Mouse (Mus musculus) ES-Bruce4 (cell line): Measurements from ENCODE around the gene Taf15. TPM values are rescaled to one million over a fixed set of nuclear protein-coding genes. Genes with fewer than 3 reads are reported as not detected.

ENCODE experiments used
- H3K27ac ChIP-seq: 2 replicates; pipeline ENCODE4 v1.5.1; 2012; ENCODE audit warnings: low read length, inconsistent platforms; ENCODE audit not compliant: insufficient read depth
- H3K27me3 ChIP-seq: 2 replicates; pipeline ENCODE4 v1.6.1; 2012; ENCODE audit warnings: mild to moderate bottlenecking, low read length, inconsistent platforms; ENCODE audit not compliant: control insufficient read depth, poor library complexity, insufficient read depth, severe bottlenecking
- H3K36me3 ChIP-seq: 2 replicates; pipeline ENCODE4 v1.6.1; 2012; ENCODE audit warnings: inconsistent platforms, mild to moderate bottlenecking, low read length, moderate library complexity; ENCODE audit not compliant: control insufficient read depth, poor library complexity, insufficient read depth, severe bottlenecking
- H3K4me1 ChIP-seq: one replicate; pipeline ENCODE4 v1.8.1; 2011; ENCODE audit warnings: low read length; ENCODE audit not compliant: control insufficient read depth, insufficient read depth
- H3K4me3 ChIP-seq: 2 replicates; pipeline ENCODE4 v1.5.1; 2011; ENCODE audit warnings: low read depth, mild to moderate bottlenecking, low read length
- H3K9ac ChIP-seq: 2 replicates; pipeline ENCODE4 v1.6.1; 2012; ENCODE audit warnings: low read depth, mild to moderate bottlenecking, inconsistent platforms; ENCODE audit not compliant: poor library complexity, severe bottlenecking
- H3K9me3 ChIP-seq: replicated peaks from 2 replicates; pipeline ENCODE4 v1.6.1; 2012; ENCODE audit warnings: mild to moderate bottlenecking, low read length, inconsistent platforms; ENCODE audit not compliant: control insufficient read depth, poor library complexity, insufficient read depth, severe bottlenecking
- CTCF ChIP-seq: IDR thresholded peaks from one replicate; pipeline ENCODE4 v1.8.1; 2011; ENCODE audit warnings: low read depth, low read length
- EP300 ChIP-seq: IDR thresholded peaks from 2 replicates; pipeline ENCODE4 v1.6.1; 2011; ENCODE audit warnings: low read depth, low read length; ENCODE audit not compliant: insufficient read depth
- POLR2A ChIP-seq: IDR thresholded peaks from one replicate; pipeline ENCODE4 v1.8.1; 2011; ENCODE audit warnings: low read length; ENCODE audit not compliant: insufficient read depth
- polyA plus RNA-seq: library from polyadenylated mRNA; stranded (reverse); fragments of >200 nt; gene quantifications from 2 replicates; pipeline ENCODE4 v1.2.4, GENCODE M21; 2011; ENCODE audit warnings: low read depth; ENCODE audit not compliant: missing spikeins, insufficient read depth, insufficient read length

The Taf15 gene
- polyA plus RNA-seq, 1 experiment: 326 TPM

DNA sequence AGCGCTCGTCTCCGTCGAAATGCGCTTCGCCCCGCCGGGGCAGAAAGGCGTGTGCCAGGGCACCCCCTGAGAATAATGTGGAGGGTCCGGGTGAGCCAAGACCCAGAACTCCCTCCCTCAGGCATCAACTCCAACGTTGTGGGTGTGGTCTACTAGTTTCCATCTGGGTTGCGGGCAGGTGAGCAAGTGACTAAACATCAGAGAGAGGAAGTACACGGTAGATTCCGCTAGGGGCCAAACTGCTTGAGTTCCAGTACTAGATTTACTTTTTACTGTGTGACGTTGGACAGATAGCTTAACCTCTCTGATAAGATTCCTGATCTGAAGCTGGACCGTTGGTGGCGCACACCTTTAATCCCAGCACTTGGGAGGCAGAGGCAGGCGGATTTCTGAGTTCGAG is 27.9 kb upstream of the Taf15 start:
- H3K4me1 ChIP-seq: peaks cover 12% of the 10 kb centered on the region
- H3K9me3 ChIP-seq: no peaks in the 10 kb centered on the region
- H3K36me3 ChIP-seq: no peaks in the 10 kb centered on the region
- H3K9ac ChIP-seq: peak overlapping the region; percentile 48
- no peaks in the 10 kb centered on the region for H3K27me3 ChIP-seq
- no peak overlapping the region for H3K27ac ChIP-seq
- H3K4me3 ChIP-seq: peak overlapping the region; percentile 29
- TF ChIP-seq POLR2A: no peak
- no peak for TF ChIP-seq CTCF
- TF ChIP-seq EP300: no peak

- H3K36me3 ChIP-seq: no peaks in the 10 kb centered on the region
- H3K9me3 ChIP-seq: no peaks in the 10 kb centered on the region
- H3K4me1 ChIP-seq: peaks cover 12% of the 10 kb centered on the region
- H3K27ac ChIP-seq: no peak overlapping the region; the same call in 1 of the 2 replicates
- no peaks in the 10 kb centered on the region for H3K27me3 ChIP-seq
- no peak overlapping the region for H3K4me3 ChIP-seq
- H3K9ac ChIP-seq: no peak overlapping the region
- TF ChIP-seq POLR2A (no peak), EP300 (no peak), CTCF (no peak)
Measured at GRCm38 (mm10) chr11:83447612-83448011, 25.3 kb upstream of the Taf15 start.

GRCm38 (mm10) chr11:83448021-83448926 is 24.6 kb upstream of the Taf15 start:
- Histone ChIP-seq H3K9ac (no peak overlapping the region), H3K36me3 (no peaks in the 10 kb centered on the region), H3K4me1 (peaks cover 12% of the 10 kb centered on the region), H3K27ac (no peak overlapping the region; the same call in 1 of the 2 replicates), H3K27me3 (no peaks in the 10 kb centered on the region), H3K4me3 (no peak overlapping the region), H3K9me3 (no peaks in the 10 kb centered on the region)
- peak; percentile 60; the same call in 1 of the 2 replicates for TF ChIP-seq EP300
- TF ChIP-seq POLR2A: no peak

DNA sequence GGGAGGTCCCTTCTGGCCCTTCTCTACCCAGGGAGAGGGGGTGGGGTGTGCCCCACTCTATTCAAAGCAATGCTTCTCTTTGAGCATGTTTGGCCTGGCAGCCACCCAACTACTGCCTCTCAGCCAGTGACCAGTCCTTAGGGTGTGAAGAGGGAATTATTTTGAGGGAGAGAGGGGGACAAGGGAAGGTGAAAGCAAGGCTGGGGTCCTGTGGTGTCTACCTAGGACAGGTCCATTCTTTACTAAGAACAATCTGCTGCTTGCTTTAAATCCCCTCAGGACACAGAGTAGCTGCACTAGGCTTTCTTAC is 24.0 kb upstream of the Taf15 start:
- no peak overlapping the region for H3K4me3 ChIP-seq
- peaks cover 12% of the 10 kb centered on the region for H3K4me1 ChIP-seq
- H3K27ac ChIP-seq: peak overlapping the region; percentile 40
- H3K36me3 ChIP-seq: no peaks in the 10 kb centered on the region
- no peak overlapping the region for H3K9ac ChIP-seq
- H3K27me3 ChIP-seq: no peaks in the 10 kb centered on the region
- TF ChIP-seq EP300: no peak
- TF ChIP-seq POLR2A: no peak
- TF ChIP-seq CTCF: no peak
- no peaks in the 10 kb centered on the region for H3K9me3 ChIP-seq

GRCm38 (mm10) chr11:83449298-83449697 is 23.6 kb upstream of the Taf15 start:
- no peaks in the 10 kb centered on the region for H3K36me3 ChIP-seq
- no peaks in the 10 kb centered on the region for H3K27me3 ChIP-seq
- no peak overlapping the region for H3K9ac ChIP-seq
- H3K27ac ChIP-seq: peak overlapping the region; percentile 40
- TF ChIP-seq POLR2A: no peak
- TF ChIP-seq CTCF: no peak
- TF ChIP-seq EP300: peak; percentile 55; the same call in 1 of the 2 replicates
- H3K9me3 ChIP-seq: no peaks in the 10 kb centered on the region
- H3K4me1 ChIP-seq: peaks cover 10% of the 10 kb centered on the region
- H3K4me3 ChIP-seq: no peak overlapping the region

DNA sequence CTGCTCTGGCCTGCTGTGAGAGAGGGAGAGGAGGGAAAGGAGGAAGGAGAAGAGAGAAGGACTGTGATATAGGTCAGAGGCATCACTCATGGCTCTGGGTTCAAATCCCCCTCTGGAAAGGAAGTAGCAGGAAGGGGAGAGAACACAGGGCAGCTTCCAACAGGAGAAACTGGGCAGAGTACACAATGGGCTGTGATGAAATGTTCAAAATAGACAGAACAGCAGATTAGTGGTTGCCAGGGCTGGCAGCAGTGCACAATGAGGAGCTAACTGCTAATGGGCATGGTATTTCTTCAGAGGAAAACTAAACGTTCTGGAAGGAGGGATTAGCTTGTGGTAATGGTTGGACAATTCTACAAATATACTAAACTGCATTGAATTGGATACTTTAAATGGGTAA is 22.3 kb upstream of the Taf15 start:
- TF ChIP-seq CTCF: no peak
- Histone ChIP-seq H3K27me3 (no peaks in the 10 kb centered on the region), H3K27ac (no peak overlapping the region), H3K4me1 (peaks cover 10% of the 10 kb centered on the region), H3K36me3 (no peaks in the 10 kb centered on the region), H3K4me3 (no peak overlapping the region), H3K9me3 (no peaks in the 10 kb centered on the region), H3K9ac (no peak overlapping the region)
